Mouse (Mus musculus) E14TG2a.4 (cell line): ENCODE results near the gene Arhgef26.

Source experiments
- H3K27me3 ChIP-seq: 2 replicates; pipeline ENCODE4 v1.6.1; 2014; ENCODE audit warnings: low read length, control low read depth; ENCODE audit not compliant: insufficient read depth
- H3K36me3 ChIP-seq: 2 replicates; pipeline ENCODE4 v1.6.1; 2014; ENCODE audit warnings: low read length, control low read depth; ENCODE audit not compliant: insufficient read depth
- H3K4me1 ChIP-seq: replicated peaks from 2 replicates; pipeline ENCODE4 v1.6.1; 2014; ENCODE audit warnings: low read depth, low read length, control low read depth
- H3K4me3 ChIP-seq: replicated peaks from 2 replicates; pipeline ENCODE4 v1.5.1; 2014; ENCODE audit warnings: mild to moderate bottlenecking, low read length
- H3K9me3 ChIP-seq: 2 replicates; pipeline ENCODE4 v1.6.1; 2014; ENCODE audit warnings: low read length, control low read depth
- CTCF ChIP-seq: conservative IDR thresholded peaks from 2 replicates; pipeline ENCODE4 v1.5.1; 2014; ENCODE audit warnings: low read length
- NANOG ChIP-seq: IDR thresholded peaks from 2 replicates; pipeline ENCODE4 v1.6.1; 2014; ENCODE audit warnings: borderline replicate concordance, low read length, mixed read lengths
- POU5F1 ChIP-seq: IDR thresholded peaks from 2 replicates; pipeline ENCODE4 v1.6.1; 2014; ENCODE audit warnings: low read length, borderline replicate concordance

Gene Arhgef26

GRCm38 (mm10) chr3:62484340-62484739 lies 146.2 kb downstream of the Arhgef26 start:
- Histone ChIP-seq H3K9me3 (no peaks in the 10 kb centered on the region), H3K4me3 (no peak overlapping the region), H3K27me3 (no peaks in the 10 kb centered on the region), H3K36me3 (peaks cover 79% of the 10 kb centered on the region), H3K4me1 (no peaks in the 10 kb centered on the region)
- TF ChIP-seq NANOG, result no peak
- TF ChIP-seq CTCF, result no peak
- no peak for TF ChIP-seq POU5F1

GRCm38 (mm10) chr3:62492568-62492967 lies 154.4 kb downstream of the Arhgef26 start:
- Histone ChIP-seq H3K27me3 (no peaks in the 10 kb centered on the region), H3K4me3 (no peak overlapping the region), H3K36me3 (peaks cover 89% of the 10 kb centered on the region), H3K9me3 (no peaks in the 10 kb centered on the region), H3K4me1 (no peaks in the 10 kb centered on the region)
- no peak for TF ChIP-seq CTCF
- TF ChIP-seq NANOG, result no peak
- no peak for TF ChIP-seq POU5F1

- TF ChIP-seq POU5F1 (no peak), CTCF (no peak), NANOG (no peak)
- Histone ChIP-seq H3K9me3 (no peaks in the 10 kb centered on the region), H3K4me3 (no peak overlapping the region), H3K4me1 (peaks cover under 1% of the 10 kb centered on the region; the same call in 1 of the 2 replicates), H3K27me3 (no peaks in the 10 kb centered on the region), H3K36me3 (peaks cover 72% of the 10 kb centered on the region)
Observed at GRCm38 (mm10) chr3:62499327-62499726, 161.2 kb downstream of the Arhgef26 start.

- TF ChIP-seq CTCF (no peak), NANOG (no peak), POU5F1 (no peak)
- Histone ChIP-seq H3K4me3 (peak overlapping the region; percentile 91), H3K27me3 (no peaks in the 10 kb centered on the region)
Observed at GRCm38 (mm10) chr3:62505166-62505900, 167.2 kb downstream of the Arhgef26 start.

GRCm38 (mm10) chr3:62506488-62507205 lies 168.5 kb downstream of the Arhgef26 start, which contains the start of gene Dhx36:
TSS of gene Dhx36 (minus strand) at chr3:62507004.
- peak within 1 kb of the TSS; percentile 91 for H3K4me3 ChIP-seq
- H3K27me3 ChIP-seq, result no peaks in the 10 kb centered on the region
- H3K9me3 ChIP-seq, result peaks cover 4% of the 10 kb centered on the region; the same call in 1 of the 2 replicates
- H3K36me3 ChIP-seq, result peaks cover 10% of the 10 kb centered on the region
- peaks cover 15% of the 10 kb centered on the region for H3K4me1 ChIP-seq
- no peak for TF ChIP-seq NANOG
- no peak for TF ChIP-seq POU5F1
- TF ChIP-seq CTCF, result no peak

More at GRCm38 (mm10) chr3:62505166-62505900, 167.2 kb downstream of the Arhgef26 start:
- Histone ChIP-seq H3K4me1 (peaks cover 15% of the 10 kb centered on the region), H3K36me3 (peaks cover 23% of the 10 kb centered on the region), H3K9me3 (peaks cover 4% of the 10 kb centered on the region; the same call in 1 of the 2 replicates)

- TF ChIP-seq POU5F1 (no peak), CTCF (no peak), NANOG (no peak)
- H3K9me3 ChIP-seq, result peaks cover 4% of the 10 kb centered on the region; the same call in 1 of the 2 replicates
- no peaks in the 10 kb centered on the region for H3K27me3 ChIP-seq
- H3K4me1 ChIP-seq, result peaks cover 15% of the 10 kb centered on the region
- H3K36me3 ChIP-seq, result peaks cover 4% of the 10 kb centered on the region
- H3K4me3 ChIP-seq, result peak overlapping the region; percentile 91
Observed at GRCm38 (mm10) chr3:62507206-62507647, 169.1 kb downstream of the Arhgef26 start.
